Mouse (Mus musculus): ENCODE measurements around the gene Cpm.

Gene Cpm

DNA sequence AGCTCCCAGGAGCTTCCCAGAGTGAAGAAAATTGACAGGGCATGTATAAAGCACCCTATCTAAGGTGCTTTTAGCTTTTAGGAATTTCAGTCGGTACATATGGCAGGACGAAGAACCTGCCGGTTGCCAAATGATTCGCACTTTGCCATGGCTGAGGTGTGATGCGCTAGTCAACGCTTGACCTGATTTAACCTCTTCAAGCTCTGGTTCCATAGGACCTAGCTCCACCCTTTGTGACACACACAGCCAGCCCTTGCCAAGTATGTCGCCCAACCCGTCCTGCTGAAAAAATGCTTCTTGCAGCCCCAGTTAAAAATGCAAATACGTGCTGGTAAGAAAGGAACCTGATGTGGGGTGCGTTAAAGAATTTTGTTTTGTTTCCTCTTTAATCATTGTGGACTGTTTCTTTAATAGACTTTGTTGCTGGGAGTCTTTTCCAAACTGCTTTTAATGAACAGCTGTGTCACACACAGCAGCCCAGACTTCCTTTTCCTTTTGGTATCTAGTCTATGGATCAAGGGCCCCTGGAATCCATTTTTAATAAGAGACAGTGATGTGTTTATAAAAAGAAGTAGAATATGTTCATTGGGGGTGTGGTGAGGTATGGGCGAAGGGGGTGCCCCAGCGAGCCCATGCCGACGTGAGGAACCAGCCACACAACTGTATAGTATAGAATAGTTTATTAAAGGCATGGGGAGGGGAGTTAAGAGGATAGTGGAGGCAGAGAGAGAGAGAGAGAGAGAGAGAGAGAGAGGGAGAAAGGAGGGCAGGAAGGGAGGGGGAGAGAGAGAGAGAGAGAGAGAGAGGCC lies 34.0 kb downstream of the Cpm start:
- DNase-seq (ENCODE audit: low read depth, low spot score): no peak

GRCm38 (mm10) chr10:117663865-117664200 lies 34.5 kb downstream of the Cpm start:
- DNase-seq (ENCODE audit: low read depth, low spot score): no peak

GRCm38 (mm10) chr10:117664208-117664925 lies 35.1 kb downstream of the Cpm start:
- no peak for DNase-seq (ENCODE audit: low read depth, low spot score)

DNA sequence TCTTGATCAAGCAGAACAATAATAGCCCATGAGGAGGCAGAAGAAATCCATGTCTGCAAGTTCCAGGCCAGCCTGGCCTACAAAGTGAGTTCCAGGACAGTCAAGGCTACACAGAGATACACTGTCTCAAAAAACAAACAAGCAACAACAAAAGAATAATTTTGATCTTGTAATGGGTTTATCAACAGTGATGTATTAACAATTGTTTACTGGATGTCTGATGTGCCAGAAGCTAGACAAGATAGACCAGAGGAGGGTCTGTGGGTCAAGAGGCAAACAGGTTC lies 35.6 kb downstream of the Cpm start:
- DNase-seq (ENCODE audit: low read depth, low spot score): no peak

DNA sequence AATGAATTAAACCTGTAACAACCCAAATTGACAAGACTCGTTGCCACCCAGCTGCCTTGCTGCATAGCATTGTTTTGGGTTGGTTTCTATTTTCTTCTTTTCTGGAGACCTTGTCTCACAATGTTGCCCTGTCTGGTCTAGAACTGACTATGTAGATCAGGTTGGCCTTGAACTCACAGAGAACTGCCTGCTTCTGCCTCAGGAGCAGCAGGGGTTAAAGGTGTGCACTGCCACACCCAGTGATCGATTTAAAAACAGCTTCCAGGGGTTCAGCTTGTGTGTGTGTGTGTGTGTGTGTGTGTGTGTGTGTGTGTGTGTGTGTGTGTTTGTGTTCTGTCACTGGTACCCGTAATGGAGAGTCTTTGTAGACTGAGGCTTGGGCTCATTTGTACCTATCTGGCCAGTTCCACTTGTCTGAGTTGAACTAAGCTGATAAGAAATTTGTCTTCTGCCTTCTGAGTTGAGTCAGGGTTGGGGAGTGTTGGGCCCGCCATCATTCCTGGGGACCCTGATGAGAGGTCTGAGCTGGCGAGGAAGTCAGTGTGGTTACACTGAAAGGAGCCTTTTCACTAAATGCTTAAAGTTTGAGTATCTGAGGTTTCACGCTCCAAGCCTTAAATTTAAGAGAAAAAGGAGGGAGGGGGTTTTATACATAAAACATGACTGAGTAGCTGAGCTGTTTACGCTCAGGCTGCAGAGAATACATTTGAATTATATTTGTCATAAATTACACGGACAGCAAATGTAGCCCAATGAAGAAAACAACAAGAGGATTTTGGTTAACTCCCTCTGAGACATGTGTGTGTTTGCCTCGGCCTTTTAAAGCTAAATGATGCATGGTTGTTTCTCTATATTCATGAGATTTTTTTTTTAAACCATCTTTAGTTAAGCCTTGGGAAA lies 36.3 kb downstream of the Cpm start:
- no peak for DNase-seq (ENCODE audit: low read depth, low spot score)

DNA sequence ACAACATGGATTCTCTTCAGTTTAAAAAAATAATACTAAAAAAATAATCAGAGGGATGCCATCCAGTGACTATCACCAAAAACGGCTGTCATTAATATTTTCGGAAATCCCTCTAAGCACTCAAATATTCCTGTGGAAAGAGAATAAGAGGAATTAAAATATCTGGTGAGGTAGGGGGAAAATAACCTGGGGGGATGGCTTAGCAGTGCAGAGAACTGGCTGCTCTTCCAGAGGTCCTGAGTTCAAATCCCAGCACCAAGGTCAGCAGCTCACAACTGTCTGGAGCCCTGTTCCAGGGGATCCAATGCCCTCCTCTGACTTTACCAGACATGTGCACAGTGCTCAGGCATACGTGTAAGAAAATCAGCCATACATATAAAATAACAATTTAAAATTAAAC lies 37.1 kb downstream of the Cpm start:
- no peak for DNase-seq (ENCODE audit: low read depth, low spot score)

DNA sequence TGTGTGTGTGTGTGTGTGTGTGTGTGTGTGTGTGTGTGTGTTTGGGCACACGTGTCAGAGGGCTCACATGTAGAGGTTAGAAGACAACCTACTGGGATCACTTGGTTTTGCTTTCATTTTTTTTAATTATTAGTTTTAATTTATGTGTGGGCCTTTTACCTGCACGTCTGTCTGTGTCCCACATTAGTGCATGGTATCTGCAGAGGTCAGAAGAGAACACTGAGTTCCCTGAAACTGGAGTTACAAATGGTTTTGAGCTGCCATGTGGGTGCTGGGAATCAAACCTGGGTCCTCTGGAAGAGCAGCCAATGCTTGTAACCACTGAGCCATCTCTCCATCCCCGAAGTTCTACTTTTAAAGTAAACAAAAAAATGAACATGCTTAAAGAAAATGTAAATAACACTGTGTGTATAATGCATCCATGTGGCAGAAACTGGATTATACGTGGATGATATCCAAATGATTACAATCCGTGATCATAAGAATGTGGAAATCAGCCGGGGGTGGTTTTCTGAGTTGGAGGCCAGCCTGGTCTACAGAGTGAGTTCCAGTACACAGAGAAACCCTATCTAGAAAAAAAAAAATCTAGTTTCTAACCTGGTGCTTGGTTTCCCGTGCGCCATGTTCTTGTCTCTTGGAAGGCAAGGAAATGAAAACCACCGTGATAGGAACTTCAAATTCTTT lies 37.8 kb downstream of the Cpm start:
- no peak for DNase-seq (ENCODE audit: low read depth, low spot score)

DNA sequence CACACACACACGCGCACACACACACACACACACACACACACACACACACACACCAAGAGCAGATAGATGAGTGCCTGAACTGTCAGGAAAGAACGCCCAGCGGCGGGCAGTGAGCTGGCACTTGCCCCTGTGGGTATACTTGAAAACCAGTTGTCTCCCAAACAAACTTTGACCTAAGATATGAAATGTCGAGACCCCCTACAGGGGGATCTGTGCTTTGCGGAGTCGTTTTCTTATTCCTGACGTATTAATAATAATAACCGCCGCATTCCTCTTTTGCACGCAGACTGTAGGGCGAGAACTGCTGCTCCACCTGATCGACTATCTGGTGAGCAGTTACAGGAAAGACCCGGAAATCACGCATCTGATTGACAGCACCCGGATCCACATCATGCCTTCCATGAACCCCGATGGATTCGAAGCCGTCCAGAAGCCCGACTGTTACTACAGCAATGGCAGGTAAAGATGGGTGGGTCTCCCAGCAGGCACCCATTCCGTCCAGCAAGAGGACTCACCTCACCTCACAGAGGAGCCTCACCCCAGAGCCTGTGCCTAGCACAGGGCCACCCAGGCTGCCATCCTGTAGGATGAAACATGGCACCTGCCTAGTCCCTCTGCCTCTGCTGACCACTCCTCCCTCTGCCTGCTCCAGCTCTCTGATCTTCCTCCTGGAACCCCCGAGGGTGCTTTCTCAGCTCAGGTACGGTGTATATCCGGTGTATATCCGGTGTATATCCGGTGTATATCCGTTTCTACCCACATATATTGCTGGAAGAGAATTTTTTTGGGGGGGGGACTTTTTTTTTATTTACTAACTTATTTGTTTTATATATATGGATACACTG lies 38.6 kb downstream of the Cpm start:
- no peak for DNase-seq (ENCODE audit: low read depth, low spot score)

DNA sequence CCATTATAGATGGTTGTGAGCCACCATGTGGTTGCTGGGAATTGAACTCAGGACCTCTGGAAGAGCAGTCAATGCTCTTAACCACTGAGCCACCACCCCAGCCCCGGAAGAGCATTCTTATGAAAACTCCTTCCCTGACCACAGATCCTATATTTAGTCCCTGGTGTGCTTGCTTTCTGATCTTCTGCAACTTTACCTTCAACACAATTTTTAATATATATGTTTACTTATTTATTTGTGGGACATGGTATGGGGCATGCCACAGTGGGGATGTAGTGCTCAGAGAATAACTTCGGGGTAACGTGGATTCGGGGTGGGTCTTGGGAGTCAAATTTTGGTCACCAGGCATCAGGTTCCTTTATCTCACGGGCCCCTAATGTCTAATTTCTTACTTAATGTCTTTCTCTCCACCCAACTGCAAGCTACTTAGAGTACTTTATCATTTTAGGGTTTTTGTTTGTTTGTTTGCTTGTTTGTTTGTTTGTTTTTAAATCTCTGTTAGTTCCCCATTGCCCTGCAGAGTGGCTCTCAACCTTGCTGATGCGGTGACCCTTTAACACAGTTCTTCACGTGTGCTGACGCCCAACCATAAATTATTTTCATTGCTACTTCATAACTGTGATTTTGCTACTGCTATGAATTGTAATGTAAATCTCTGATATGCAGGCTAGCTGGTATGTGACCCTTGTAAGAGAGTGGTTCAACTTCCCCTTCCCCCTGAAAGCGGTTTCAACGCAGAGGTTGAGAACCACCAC lies 39.4 kb downstream of the Cpm start:
- DNase-seq (ENCODE audit: low read depth, low spot score): no peak

- no peak for DNase-seq (ENCODE audit: low read depth, low spot score)
Measured at GRCm38 (mm10) chr10:117669449-117670090, 40.3 kb downstream of the Cpm start.

DNA sequence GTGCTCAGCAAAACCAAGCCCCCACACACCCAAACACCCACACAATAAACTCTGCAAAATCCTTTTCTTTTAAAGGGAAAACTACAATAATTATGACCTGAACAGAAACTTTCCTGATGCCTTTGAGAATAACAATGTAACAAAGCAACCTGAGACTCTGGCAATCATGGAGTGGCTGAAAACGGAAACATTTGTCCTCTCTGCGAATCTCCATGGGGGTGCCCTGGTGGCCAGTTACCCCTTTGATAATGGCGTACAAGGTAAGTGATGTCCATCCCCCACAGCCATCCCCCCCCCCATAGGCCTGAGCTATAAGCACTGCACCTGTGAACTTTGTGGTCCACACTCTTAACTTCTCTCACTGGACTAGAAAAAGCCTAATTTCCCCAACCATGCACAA lies 40.8 kb downstream of the Cpm start:
- no peak for DNase-seq (ENCODE audit: low read depth, low spot score)

DNA sequence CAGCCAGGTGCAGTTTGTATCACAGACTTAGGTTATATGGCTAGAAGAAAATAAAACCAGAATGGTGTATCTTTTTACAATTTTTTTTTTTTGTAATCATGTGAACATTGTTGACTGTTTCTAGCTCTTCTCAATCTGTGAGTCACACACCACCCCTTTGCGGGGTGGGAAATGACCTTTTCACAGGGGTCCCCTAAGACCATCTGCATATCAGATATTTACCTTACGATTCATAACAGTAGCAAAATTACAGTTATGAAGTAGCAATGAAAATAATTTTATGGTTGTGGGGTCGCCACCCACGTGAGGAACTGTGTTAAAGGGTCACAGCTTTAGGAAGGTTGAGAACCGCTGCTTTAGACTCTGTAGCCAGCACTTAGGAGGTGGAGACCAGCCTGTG lies 41.5 kb downstream of the Cpm start:
- DNase-seq (ENCODE audit: low read depth, low spot score): no peak

GRCm38 (mm10) chr10:117671266-117671665 lies 42.0 kb downstream of the Cpm start:
- no peak for DNase-seq (ENCODE audit: low read depth, low spot score)

DNA sequence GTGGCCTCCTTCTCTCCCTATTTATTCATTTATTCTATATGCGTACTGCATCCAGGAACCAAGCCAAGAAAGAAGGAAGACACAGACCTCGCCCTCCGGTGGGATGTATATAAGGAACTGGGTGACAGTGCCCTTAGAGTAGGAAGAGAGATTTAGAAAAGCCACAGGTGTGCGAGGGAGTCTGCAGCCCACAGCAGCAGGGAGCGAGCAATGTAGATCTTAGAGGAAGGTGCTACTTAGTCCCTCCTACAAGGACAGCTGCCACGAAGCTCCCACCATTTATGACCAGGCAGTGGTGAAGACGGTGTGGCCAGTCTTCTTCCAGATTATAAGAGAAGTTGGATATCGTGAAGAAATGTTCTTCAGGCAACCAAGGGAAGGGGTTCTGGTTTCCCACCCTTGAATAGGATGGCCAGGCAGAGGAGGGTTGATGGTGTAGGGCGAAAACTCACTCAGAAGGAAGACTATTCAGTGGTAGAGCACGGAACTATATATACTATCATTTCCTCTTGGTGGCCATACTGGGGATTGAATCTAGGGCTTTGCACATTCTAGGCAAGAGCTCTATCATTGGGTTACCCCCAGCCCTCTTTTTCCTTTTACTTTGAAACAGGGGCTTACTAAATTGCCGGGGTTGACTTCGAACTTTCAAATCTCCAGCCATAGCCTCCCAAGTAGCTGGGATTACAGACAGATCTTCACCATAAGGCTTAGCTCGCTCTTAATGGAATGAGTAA lies 42.8 kb downstream of the Cpm start:
- no peak for DNase-seq (ENCODE audit: low read depth, low spot score)

DNA sequence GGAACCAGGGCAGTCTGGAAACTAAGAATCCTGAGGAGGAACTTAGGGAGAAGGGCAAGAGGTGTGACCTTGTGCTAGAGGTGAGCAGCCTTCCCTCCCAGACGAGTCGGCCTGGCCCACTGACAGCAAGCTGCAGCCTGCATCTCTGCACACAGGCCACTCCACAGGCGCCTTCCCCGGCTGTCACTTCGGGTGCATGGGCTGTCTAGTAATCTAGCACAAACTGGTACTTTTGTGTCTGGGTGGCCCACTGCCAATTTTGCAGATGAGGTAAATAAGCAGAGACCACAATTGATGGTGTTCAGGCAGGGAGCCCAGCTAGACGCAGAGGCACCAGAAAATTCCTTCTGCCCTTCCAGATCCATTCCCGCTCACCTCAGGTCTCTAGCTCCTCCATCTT lies 43.4 kb downstream of the Cpm start:
- peak; percentile 28 for DNase-seq (ENCODE audit: low read depth, low spot score)

- DNase-seq (ENCODE audit: low read depth, low spot score): no peak
Measured at GRCm38 (mm10) chr10:117673913-117674312, 44.6 kb downstream of the Cpm start.

DNA sequence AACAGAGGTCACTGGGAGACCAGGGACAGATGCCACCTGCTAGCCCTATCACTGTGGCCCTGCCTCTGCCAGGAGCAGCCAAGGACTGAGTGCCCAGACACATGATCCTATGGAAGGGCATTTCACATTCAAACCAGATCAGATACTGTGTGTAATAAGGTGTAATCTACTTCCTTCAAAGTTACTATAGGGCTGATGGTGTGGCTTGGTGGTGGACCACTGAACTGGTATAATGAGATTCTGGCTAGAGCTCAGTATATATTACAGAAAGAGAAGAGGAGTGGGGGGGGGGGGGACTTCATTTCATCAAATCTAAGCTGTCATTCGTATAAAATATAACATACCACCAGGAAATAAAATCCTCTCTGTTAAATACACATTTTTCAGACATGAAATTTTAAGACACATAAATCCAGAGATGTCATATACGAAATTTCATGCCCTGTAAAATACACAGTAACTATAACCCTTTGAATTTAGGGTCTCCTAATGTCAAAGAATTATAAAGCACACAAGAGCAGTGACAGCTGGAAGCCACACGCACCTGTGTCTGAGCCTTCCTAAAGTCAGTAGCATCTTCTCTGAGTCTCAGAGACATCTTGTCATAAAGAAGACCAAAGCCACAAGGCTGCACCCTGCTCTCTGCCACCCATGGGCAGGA lies 45.2 kb downstream of the Cpm start:
- DNase-seq (ENCODE audit: low read depth, low spot score): no peak
